Mouse (Mus musculus): ENCODE measurements around the gene Clic6. TPM values are rescaled to one million over a fixed set of nuclear protein-coding genes. Genes with fewer than 3 reads are reported as not detected.
"Not testable (repeated sequence)": the region's sequence is repeated elsewhere in the genome, so short reads cannot be mapped to it uniquely, and the experiment has no call there.

Clic6 gene
- total and polyA plus RNA-seq, 3 experiments = not detected

DNA sequence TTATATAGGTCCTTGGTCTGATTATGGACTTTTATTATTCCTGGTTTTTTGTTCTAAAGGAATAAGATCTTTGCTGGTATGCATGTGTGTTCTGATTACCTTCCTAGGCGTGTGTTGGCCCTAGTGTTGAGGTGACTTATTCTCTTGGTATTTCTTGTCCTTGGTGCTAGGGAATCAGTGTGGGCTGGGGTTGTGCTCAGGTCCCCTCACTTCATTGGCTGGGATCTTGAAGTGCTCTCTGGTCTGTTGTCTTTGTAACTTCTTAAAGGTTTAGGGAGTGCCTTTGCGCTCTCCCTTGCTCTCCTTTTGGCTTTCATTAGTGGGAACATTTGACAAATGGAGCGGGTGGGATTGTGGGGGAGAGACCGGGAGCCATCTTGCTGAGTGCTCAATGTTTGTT, 22.0 kb downstream of the Clic6 start:
- H3K36me3 ChIP-seq (ENCODE audit: control insufficient read depth in 1 of 2, insufficient read depth in 2 of 2, low read length in 2 of 2) = no peaks in the 10 kb centered on the region
- no peak overlapping the region for H3K4me3 ChIP-seq (ENCODE audit: control insufficient read depth in 1 of 2, insufficient read depth in 1 of 2, low read depth in 2 of 2, low read length in 2 of 2)
- DNase-seq (ENCODE audit: low read depth, low spot score) = no peak
- H3K9ac ChIP-seq (ENCODE audit: control insufficient read depth, low read depth, low read length, poor library complexity, severe bottlenecking) = no peak overlapping the region
- H3K27me3 ChIP-seq (ENCODE audit: control insufficient read depth in 1 of 2, insufficient read depth in 2 of 2, low read length in 2 of 2) = peaks cover 2 to 6% of the 10 kb centered on the region in 2 experiments
- no peaks in the 10 kb centered on the region for H3K9me3 ChIP-seq (replicated peaks; ENCODE audit: insufficient read depth, low read length)
- no peaks in the 10 kb centered on the region for H3K79me2 ChIP-seq (ENCODE audit: control insufficient read depth, insufficient read depth, low read length, poor library complexity)
- no peak overlapping the region for H3K27ac ChIP-seq (ENCODE audit: control insufficient read depth, low read depth, low read length)
- TF ChIP-seq CHD2 (IDR thresholded peaks at IDR 0.05; ENCODE audit: low read length) (no peak), JUND (IDR thresholded peaks at IDR 0.05; ENCODE audit: low read depth, low read length) (no peak), E2F4 (IDR thresholded peaks at IDR 0.05; ENCODE audit: borderline replicate concordance, low read depth, low read length) (no peak), GABPA (IDR thresholded peaks at IDR 0.05; ENCODE audit: low read depth, low read length) (no peak)
- no peaks in the 10 kb centered on the region for H3K4me1 ChIP-seq (ENCODE audit: control insufficient read depth in 1 of 2, insufficient read depth in 2 of 2, low read length in 2 of 2)

DNA sequence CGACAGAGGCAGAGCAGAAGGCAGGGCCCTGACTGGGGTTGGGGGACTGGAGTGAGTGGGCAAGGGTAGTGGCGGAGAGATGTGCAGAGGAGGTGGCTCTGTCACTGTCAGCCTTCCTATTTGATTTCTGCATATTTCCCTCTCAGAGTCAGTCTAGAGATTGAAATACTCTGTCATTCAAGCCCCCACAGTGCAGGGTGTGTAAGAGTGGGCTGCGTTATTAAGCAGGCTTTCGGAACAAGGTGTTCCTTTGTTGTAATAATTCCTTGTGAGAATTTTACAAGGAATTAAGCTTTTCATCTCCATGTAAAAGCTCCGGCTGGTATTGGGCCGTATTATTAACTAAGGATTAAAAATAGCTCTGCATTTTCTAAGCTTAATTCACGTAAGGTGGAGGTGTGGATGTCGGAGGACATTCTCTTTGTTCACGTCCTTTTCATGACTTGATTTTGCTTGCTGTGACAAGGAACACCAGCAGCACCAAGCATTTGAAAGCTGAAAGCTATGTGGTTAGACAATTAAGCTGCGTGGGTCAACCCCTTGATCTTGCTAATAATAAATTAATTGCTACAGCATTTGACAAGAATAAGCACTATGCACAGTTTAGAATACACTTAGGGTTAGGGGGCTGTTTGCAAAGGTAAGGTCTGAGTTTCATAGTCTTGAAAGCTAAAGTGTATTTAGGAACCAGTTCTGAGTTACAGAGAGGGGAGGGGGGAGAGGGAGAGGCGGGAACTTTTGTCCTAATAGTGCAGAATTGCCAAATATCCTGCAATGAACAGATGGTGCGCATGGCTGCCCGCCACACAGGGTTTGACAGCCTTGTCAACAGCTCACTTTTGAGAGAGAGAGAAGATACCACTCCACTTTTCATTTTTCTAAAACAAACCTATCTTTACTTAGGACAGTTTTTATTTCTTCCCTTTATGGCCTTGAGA, 25.6 kb downstream of the Clic6 start:
- no peaks in the 10 kb centered on the region for H3K36me3 ChIP-seq (ENCODE audit: control insufficient read depth in 1 of 2, insufficient read depth in 2 of 2, low read length in 2 of 2)
- peaks cover 0 to 1% of the 10 kb centered on the region in 2 experiments; a peak in 3 of 4 replicates for H3K27me3 ChIP-seq (ENCODE audit: control insufficient read depth in 1 of 2, insufficient read depth in 2 of 2, low read length in 2 of 2)
- H3K79me2 ChIP-seq (ENCODE audit: control insufficient read depth, insufficient read depth, low read length, poor library complexity) = no peaks in the 10 kb centered on the region
- H3K4me1 ChIP-seq (ENCODE audit: control insufficient read depth in 1 of 2, insufficient read depth in 2 of 2, low read length in 2 of 2) = no peaks in the 10 kb centered on the region
- no peak for DNase-seq (ENCODE audit: low read depth, low spot score)
- no peak overlapping the region for H3K9ac ChIP-seq (ENCODE audit: control insufficient read depth, low read depth, low read length, poor library complexity, severe bottlenecking)
- H3K4me3 ChIP-seq (ENCODE audit: control insufficient read depth in 1 of 2, insufficient read depth in 1 of 2, low read depth in 2 of 2, low read length in 2 of 2) = no peak overlapping the region
- TF ChIP-seq ELF1 (IDR thresholded peaks at IDR 0.05; ENCODE audit: low read depth, low read length) (no peak), POLR2A (IDR thresholded peaks at IDR 0.05; ENCODE audit: control insufficient read depth in 1 of 2, insufficient read depth in 1 of 2, low read depth in 1 of 2, low read length in 2 of 2, poor library complexity in 1 of 2) (no peak), ZC3H11A (IDR thresholded peaks at IDR 0.05; ENCODE audit: low read depth, low read length) (no peak), ZKSCAN1 (IDR thresholded peaks at IDR 0.05; ENCODE audit: low read depth, low read length) (no peak), MAFK (IDR thresholded peaks at IDR 0.05; ENCODE audit: borderline replicate concordance, low read depth, low read length) (no peak), HCFC1 (IDR thresholded peaks at IDR 0.05; ENCODE audit: low read depth, low read length) (no peak), ZNF384 (IDR thresholded peaks at IDR 0.05; ENCODE audit: low read depth, low read length) (no peak)
- H3K9me3 ChIP-seq (replicated peaks; ENCODE audit: insufficient read depth, low read length) = no peaks in the 10 kb centered on the region
- H3K27ac ChIP-seq (ENCODE audit: control insufficient read depth, low read depth, low read length) = no peak overlapping the region

DNA sequence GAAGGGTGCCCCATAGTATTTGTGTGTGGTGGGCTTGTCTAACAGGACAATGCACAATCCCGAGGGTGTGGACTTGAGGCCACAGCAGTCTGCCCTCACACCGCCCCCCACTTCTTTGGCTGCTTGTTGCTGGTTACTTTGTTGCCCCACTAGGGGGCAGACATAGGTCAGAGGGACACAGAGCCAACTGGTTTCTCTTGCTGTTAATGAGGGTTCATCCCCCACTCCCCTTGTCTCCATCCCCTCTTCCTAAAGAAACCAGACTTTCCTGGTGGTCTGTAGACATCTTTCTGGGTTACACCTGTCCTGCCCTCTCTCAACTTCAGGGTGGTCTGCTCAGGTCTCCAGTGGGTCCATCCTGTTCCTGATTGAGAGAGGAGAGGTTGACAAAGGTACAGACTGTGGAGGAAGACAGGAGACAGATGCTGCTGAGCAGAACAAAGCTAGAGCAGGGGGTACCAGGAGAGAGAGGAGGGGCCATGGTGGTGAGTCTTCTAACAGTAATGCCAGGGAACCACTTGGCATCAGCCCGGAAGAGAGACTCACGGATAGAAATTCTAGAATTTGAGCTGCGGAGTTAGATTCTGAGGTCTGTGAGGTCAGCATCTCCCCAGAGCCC, 26.3 kb downstream of the Clic6 start:
- Histone ChIP-seq H3K9me3 (replicated peaks; ENCODE audit: insufficient read depth, low read length) (no peaks in the 10 kb centered on the region), H3K9ac (ENCODE audit: control insufficient read depth, low read depth, low read length, poor library complexity, severe bottlenecking) (no peak overlapping the region), H3K27me3 (ENCODE audit: control insufficient read depth in 1 of 2, insufficient read depth in 2 of 2, low read length in 2 of 2) (peaks cover 0 to 1% of the 10 kb centered on the region in 2 experiments; a peak in 3 of 4 replicates), H3K36me3 (ENCODE audit: control insufficient read depth in 1 of 2, insufficient read depth in 2 of 2, low read length in 2 of 2) (no peaks in the 10 kb centered on the region), H3K27ac (ENCODE audit: control insufficient read depth, low read depth, low read length) (no peak overlapping the region), H3K79me2 (ENCODE audit: control insufficient read depth, insufficient read depth, low read length, poor library complexity) (no peaks in the 10 kb centered on the region), H3K4me3 (ENCODE audit: control insufficient read depth in 1 of 2, insufficient read depth in 1 of 2, low read depth in 2 of 2, low read length in 2 of 2) (no peak overlapping the region), H3K4me1 (ENCODE audit: control insufficient read depth in 1 of 2, insufficient read depth in 2 of 2, low read length in 2 of 2) (no peaks in the 10 kb centered on the region)
- TF ChIP-seq CTCF (IDR thresholded peaks at IDR 0.05 in 2 of 3, conservative IDR thresholded peaks at IDR 0.05 in 1 of 3; ENCODE audit: control insufficient read depth in 1 of 3, insufficient read depth in 1 of 3, low read depth in 2 of 3, low read length in 3 of 3, poor library complexity in 1 of 3, severe bottlenecking in 1 of 3) (peak; percentile 70 to 77 (median 77)), GABPA (IDR thresholded peaks at IDR 0.05; ENCODE audit: low read depth, low read length) (0 out of 2 replicates have a peak, but pooled peaks have one; percentile 9), RCOR1 (IDR thresholded peaks at IDR 0.05; ENCODE audit: low read depth, low read length) (no peak), ZC3H11A (IDR thresholded peaks at IDR 0.05; ENCODE audit: low read depth, low read length) (peak; percentile 65), E2F4 (IDR thresholded peaks at IDR 0.05; ENCODE audit: borderline replicate concordance, low read depth, low read length) (no peak), MAZ (IDR thresholded peaks at IDR 0.05; ENCODE audit: low read depth, low read length) (0 out of 2 replicates have a peak, but pooled peaks have one; percentile 46), SMC3 (IDR thresholded peaks at IDR 0.05; ENCODE audit: low read depth, low read length) (peak; percentile 81), RAD21 (IDR thresholded peaks at IDR 0.05; ENCODE audit: low read depth, low read length) (peak; percentile 72)
- peak; percentile 57 for DNase-seq (ENCODE audit: low read depth, low spot score)

DNA sequence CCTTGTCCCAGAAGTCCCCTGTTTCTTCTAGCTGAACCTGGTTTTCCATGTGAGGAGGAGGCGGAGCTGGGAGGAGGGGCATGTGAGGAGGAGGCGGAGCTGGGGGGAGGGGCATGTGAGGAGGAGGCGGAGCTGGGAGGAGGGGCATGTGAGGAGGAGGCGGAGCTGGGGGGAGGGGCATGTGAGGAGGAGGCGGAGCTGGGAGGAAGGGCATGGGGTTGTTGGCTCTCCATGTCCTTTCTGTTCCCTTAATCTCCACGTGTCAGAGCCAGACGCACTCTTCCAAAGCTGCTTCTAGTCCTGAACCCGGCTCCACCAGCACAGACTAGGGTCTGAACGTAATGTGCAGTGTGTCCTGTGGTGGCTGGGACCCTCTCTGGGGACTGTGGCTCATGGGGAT, 29.4 kb downstream of the Clic6 start:
- not testable (repeated sequence) for H3K27me3 ChIP-seq (ENCODE audit: control insufficient read depth in 1 of 2, insufficient read depth in 2 of 2, low read length in 2 of 2); H3K79me2 ChIP-seq (ENCODE audit: control insufficient read depth, insufficient read depth, low read length, poor library complexity); H3K9ac ChIP-seq (ENCODE audit: control insufficient read depth, low read depth, low read length, poor library complexity, severe bottlenecking); H3K4me1 ChIP-seq (ENCODE audit: control insufficient read depth in 1 of 2, insufficient read depth in 2 of 2, low read length in 2 of 2); DNase-seq (ENCODE audit: low read depth, low spot score); H3K4me3 ChIP-seq (ENCODE audit: control insufficient read depth in 1 of 2, insufficient read depth in 1 of 2, low read depth in 2 of 2, low read length in 2 of 2); H3K36me3 ChIP-seq (ENCODE audit: control insufficient read depth in 1 of 2, insufficient read depth in 2 of 2, low read length in 2 of 2); H3K27ac ChIP-seq (ENCODE audit: control insufficient read depth, low read depth, low read length); H3K9me3 ChIP-seq (replicated peaks; ENCODE audit: insufficient read depth, low read length)
